Mouse (Mus musculus) embryonic fibroblast, embryonic 13.5 days (primary cell): ENCODE data around the gene Rbm20.

Experiments used
- CTCF ChIP-seq: IDR thresholded peaks from 2 replicates; pipeline ENCODE4 v1.5.1; 2011; ENCODE audit warnings: mild to moderate bottlenecking, control low read depth, low read length, moderate library complexity, borderline replicate concordance; ENCODE audit not compliant: insufficient read depth
- POLR2A ChIP-seq: IDR thresholded peaks from 2 replicates; pipeline ENCODE4 v1.6.1; 2011; ENCODE audit warnings: low read depth, mild to moderate bottlenecking, control low read depth, low read length, moderate library complexity

DNA sequence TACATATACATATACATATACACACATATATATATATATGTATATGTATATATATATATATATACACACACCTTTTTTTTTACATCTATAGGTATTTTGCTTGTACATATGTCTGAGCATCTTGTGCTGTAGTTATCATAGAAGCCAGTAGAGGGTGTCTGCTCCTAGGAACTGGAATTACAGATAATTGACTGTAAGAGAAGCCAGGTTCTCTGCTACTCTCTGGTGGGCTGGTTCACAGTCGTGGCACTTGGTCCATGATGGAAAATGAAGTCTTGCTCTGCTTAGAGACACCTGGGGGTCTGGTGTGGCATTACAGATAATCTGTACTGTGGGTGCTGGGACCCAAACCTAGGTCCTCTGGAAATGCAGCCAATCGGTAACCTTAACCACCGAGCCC is 64.8 kb downstream of the Rbm20 start:
- TF ChIP-seq CTCF (no peak), POLR2A (no peak)
